Mouse (Mus musculus) gastrocnemius, postnatal 10 days (tissue): ENCODE results near the gene Stxbp4. TPM values are rescaled to one million over a fixed set of nuclear protein-coding genes. Genes with fewer than 3 reads are reported as not detected.

Experiments
- DNase-seq: peaks from one replicate; pipeline ENCODE4 v3.0.0; 2021; ENCODE audit warnings: mixed read lengths
- total RNA-seq, 2 experiments: library from RNA; stranded (reverse); gene quantifications; 2 replicates each; pipeline ENCODE4 v1.2.3; 2021

The Stxbp4 gene
- total RNA-seq, 2 experiments from 2014 or later: 11.4 to 13.5 TPM

DNA sequence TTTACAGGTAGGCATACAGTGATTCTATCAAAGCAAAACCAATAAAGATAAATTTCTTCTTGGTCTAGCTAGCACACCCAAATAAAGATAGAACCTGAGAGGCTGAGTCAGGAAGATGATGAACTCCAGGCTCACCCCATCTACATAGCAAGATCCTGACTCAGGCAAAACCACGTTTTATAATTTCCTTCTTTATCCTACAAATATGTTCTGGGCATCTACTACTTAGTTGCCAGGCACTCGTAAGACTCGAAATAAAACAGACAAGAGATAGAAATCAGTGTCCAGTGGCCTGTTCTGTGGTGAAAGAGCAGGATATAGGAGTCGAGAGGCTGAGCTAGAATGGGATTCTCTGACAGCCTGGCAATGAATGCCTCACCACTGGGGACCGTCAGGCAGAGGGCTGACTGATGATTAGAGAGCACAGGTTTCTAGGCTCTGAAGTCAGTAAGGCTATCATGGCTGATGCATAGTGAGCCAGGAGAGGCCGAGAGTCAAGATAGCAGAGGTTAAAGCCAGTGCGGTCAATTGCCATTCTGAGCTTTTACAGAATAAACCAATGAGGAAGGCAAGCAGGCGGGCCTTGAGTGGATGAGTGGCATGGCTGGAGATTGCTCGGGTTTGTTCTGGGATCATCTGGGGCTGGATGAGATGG, 12.5 kb upstream of the Stxbp4 start:
- DNase-seq: no peak

DNA sequence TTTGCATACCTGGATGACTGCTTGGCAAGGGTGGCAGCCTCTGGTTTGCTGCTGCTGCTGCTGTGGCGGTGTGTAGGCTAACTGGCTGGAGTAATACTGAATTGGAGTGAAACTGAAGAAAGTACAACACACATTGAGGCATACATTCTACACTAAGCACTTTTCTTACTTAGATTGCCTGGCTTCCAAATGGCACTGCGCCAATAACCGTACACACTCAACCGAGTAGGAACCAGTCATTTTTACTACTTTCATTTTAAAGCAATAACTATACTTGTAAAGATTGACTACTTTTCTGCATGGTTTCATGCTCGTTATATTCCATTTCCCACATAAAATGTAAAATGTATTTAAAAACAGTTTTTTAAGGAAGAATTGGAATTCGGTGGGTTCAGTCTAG, 11.9 kb upstream of the Stxbp4 start:
- no peak for DNase-seq

GRCm38 (mm10) chr11:90638312-90638830, 487 bp upstream of the Stxbp4 start:
- no peak for DNase-seq

GRCm38 (mm10) chr11:90634661-90635060, 3.2 kb downstream of the Stxbp4 start:
- no peak for DNase-seq

- no peak for DNase-seq
These were observed 5.4 kb downstream of the Stxbp4 start for GRCm38 (mm10) chr11:90632480-90632879.

GRCm38 (mm10) chr11:90627751-90628150, 10.1 kb downstream of the Stxbp4 start:
- no peak for DNase-seq

GRCm38 (mm10) chr11:90625174-90625573, 12.7 kb downstream of the Stxbp4 start:
- no peak for DNase-seq

- peak; percentile 40 for DNase-seq
These were observed 14.4 kb downstream of the Stxbp4 start for GRCm38 (mm10) chr11:90623477-90623876.

DNA sequence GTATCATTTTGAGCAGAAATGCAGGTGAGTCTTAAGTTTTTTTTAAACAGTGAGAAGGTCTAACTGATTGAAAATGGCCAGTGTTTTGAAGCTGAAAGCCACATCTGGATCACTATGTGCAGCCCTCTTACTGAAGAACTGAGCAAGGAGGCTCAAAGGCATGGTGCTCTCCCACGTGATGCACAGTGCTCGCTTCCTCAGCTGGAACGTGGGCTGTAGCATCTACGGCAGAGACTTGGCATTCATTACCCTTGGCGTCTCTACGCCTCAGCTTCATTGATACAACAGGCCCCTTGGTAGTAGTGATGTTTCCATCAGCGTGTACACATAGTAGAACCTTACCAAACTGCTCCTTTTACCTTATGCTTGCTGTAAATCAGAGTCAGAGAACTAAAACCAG, 15.4 kb downstream of the Stxbp4 start:
- DNase-seq: no peak

DNA sequence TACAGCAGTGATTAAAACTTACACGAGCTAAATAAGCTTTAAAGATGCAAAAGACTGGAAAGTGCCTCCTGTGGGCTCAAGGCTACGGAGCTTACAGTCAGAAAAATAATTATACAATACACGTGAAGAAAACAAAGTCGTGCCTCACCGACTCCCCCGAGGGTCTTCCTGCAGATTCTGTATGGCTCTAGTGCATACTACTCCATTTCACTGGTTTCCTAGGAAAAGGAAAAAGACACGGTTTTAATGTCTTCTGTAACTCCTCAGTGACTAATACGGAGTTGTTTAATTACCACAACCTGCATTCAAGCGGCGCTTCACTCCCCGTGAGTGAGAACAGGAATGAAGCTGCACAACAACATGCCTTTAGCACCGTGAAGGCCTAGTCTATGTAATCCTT, 15.8 kb downstream of the Stxbp4 start:
- DNase-seq: no peak

DNA sequence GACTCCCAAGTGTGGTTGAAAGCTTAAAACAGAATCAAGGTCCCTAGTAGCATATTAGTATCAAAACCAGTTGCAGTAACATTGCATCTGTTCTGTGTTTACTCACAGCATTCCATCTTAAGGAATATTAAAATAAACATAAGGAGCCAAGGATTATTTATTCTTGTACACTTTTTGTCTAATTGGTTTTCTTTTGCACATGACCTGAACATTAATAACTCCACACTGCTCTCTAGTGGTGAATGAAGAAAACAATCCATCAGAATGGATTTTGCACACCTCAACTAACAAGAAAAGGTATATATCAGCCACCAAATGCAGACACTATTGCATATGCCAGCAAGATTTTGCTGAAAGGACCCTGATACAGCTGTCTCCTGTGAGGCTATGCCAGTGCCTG, 21.5 kb downstream of the Stxbp4 start:
- DNase-seq: no peak

DNA sequence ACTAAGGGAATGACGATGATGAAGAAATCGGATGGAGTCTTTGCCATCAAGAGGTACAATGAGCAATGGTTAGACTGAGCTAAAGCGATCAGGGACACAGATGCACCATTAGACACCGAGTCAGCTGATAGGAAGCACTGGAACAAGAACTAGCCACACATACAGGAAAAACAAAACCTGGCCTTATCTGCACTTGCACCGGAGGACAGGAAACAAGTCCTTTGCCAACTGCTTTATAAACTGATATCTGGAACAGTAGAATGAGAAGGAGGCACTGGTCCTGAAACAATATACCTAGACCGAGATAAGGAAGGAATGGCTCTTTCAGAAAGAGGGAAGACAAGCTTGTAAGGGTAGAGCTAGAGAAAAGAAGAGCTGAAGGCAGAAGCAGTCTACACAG, 23.1 kb downstream of the Stxbp4 start:
- DNase-seq: no peak

- no peak for DNase-seq
These were observed 25.8 kb downstream of the Stxbp4 start for GRCm38 (mm10) chr11:90612118-90612517.

- no peak for DNase-seq
These were observed 34.8 kb downstream of the Stxbp4 start for GRCm38 (mm10) chr11:90603066-90603465.

- DNase-seq: no peak
These were observed 42.1 kb downstream of the Stxbp4 start for GRCm38 (mm10) chr11:90595826-90596225.

- DNase-seq: no peak
These were observed 46.9 kb downstream of the Stxbp4 start for GRCm38 (mm10) chr11:90590996-90591395.

- DNase-seq: no peak
These were observed 51.7 kb downstream of the Stxbp4 start for GRCm38 (mm10) chr11:90586203-90586602.

- no peak for DNase-seq
These were observed 52.1 kb downstream of the Stxbp4 start for GRCm38 (mm10) chr11:90585754-90586153.

DNA sequence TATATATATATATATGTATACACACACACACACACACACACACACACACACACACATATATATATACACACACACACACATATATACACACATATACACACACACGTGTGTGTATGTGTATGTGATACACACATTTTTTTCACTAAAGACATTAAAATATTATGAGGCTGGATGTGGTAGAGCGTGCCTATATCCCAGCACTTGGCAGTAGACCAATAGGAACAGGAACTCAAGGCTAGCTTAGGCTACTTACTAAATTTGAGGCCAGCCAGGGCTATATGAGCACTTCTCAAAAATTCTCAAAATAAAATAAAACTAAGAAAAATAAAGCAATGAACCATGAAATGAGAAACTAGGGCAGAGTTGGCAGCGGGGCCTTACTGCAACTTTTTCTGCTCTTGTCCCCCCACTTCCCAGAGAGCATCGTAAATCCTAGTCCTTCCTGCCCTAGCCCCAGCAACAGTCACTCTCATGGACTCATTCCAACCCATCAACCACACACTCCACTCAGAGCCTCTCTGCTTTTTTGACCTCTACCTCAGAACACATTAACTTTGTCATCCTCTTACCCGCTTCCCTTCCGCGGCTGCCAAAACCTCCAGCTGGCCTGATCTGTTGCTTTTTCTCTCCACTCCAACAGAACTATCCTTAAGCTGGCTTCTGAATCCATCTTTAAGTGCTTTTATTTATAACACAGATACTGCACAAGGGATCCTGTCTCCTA, 60.7 kb downstream of the Stxbp4 start:
- DNase-seq: peak; percentile 10

DNA sequence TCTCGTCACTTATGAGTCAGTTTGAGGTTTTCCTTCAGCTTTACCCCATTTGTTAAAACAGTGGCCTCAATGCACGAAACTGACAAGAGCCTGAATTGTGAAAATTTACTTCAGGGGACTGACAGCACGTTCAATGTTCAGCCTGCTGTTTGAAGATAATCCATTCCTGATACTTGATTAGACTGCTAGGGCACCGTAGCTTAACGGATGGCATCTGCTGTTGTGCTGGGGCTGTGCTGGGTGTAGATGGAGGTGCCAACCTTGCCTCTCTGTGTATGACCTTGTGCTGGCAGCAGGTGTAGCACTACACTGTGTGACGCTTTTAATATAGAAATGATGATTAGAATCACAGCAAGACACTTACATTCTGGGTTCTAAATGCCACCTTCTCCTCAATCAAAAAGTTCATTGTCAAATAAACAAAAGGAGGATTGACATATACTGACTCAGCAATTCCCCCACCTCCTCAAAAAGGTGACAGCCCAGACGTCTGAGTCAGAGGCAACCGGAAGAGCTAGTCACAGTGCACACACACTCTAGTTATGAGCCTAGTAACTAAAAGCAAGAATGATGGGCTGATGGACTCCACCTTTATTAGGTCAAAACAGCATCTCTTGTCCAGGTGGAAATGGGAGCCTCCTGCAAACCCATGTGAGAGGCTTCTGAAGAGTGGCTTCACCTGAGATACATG, 61.5 kb downstream of the Stxbp4 start:
- DNase-seq: no peak

DNA sequence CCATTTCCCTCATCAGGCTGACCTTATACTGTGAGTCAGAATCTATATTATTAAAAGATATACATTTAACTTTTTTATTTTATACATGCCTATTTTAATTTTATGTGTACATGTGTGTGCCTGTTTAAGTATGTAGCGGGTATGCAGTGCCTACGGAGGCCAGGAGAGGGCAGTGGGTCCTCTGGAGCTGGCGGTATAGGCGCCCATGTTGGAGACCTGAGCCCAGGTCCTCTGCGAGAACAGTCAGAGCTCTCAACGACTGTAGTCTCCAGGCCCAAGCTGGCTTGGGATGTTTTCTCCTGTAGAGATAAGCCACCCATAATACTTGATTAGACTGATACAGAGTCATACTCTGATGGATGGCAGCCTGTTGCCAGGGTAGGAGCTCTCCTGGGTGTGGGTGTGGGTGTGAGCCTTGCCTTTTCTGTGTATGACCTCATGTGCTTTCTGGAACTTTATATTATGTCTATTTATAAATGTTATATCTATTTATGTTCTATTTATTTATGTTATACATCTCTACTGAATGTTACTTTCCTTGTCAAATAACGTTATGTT, 62.3 kb downstream of the Stxbp4 start:
- DNase-seq: no peak

DNA sequence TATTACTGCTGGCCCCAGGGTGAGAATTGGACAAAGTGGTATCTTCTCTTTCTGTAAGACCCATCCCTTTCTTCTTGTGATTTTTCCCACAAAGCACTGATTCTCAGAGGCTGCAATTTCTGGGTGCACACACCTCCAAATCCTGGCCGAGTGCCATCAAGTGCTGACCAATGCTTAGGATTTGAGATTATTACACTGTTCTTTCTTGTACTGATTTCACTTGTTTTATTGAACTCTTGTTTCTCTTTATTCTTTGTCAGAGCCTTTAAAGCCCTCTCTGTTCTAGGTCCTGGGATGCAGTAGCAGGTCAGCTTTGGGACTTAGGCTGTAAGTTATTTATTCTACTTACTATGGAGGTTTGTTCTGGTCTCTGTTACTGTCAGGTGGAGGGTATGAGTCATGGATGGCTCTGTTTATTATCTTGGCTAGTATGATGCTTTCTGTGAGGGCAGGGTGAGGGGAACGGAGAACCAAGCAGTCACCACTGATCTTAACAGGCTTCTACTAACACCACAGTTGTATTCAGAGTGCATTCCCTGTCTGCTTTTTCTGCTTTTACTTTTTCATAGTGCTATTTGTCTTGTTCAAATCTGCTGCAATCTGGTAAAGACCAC, 67.1 kb downstream of the Stxbp4 start:
- DNase-seq: no peak
